Mouse (Mus musculus) cortical plate, adult 2 months (tissue): ENCODE data around the gene Mlst8.

Experiments used
- CTCF ChIP-seq: fragments of 200-500 bp; IDR thresholded peaks from 2 replicates; pipeline ENCODE4 v1.5.1; 2011; ENCODE audit warnings: mild to moderate bottlenecking, control low read depth, low read length; ENCODE audit not compliant: insufficient read depth; ENCODE audit errors: extremely low read depth
- POLR2A ChIP-seq: fragments of 200-500 bp; IDR thresholded peaks from 2 replicates; pipeline ENCODE4 v1.6.1; 2011; ENCODE audit warnings: mild to moderate bottlenecking, low read length, control low read depth; ENCODE audit not compliant: insufficient read depth; ENCODE audit errors: extremely low read depth

- TF ChIP-seq CTCF (no peak), POLR2A (no peak)
Measured at GRCm38 (mm10) chr17:24462932-24463331, 15.9 kb downstream of the Mlst8 start.
